Mouse (Mus musculus): ENCODE data around the gene Ccdc186. TPM values are rescaled to one million over a fixed set of nuclear protein-coding genes. Genes with fewer than 3 reads are reported as not detected.
"Not testable (repeated sequence)": the region's sequence is repeated elsewhere in the genome, so short reads cannot be mapped to it uniquely, and the experiment has no call there.

The Ccdc186 gene
- polyA plus RNA-seq, 2 experiments: 16.0 to 24.0 TPM

GRCm38 (mm10) chr19:56758311-56758710, 63.7 kb downstream of the Ccdc186 start:
- H3K9me3 ChIP-seq (ENCODE audit: control insufficient read depth, low read length): no peaks in the 10 kb centered on the region
- no peak overlapping the region for H3K4me3 ChIP-seq (replicated peaks; ENCODE audit: low read length)
- H3K36me3 ChIP-seq (ENCODE audit: control insufficient read depth, insufficient read depth, low read length): no peaks in the 10 kb centered on the region
- ATAC-seq (ENCODE audit: low FRiP score, low read depth): no peak
- no peak overlapping the region for H3K4me2 ChIP-seq (replicated peaks; ENCODE audit: low read depth, low read length, severe bottlenecking)
- DNase-seq (ENCODE audit: low spot score): no peak
- H3K27ac ChIP-seq (replicated peaks; ENCODE audit: low read depth, low read length): no peak overlapping the region
- 90% methylated on average over 2 of the region's 2 CpGs for WGBS
- no peaks in the 10 kb centered on the region for H3K4me1 ChIP-seq (ENCODE audit: control insufficient read depth, insufficient read depth, low read length)
- H3K27me3 ChIP-seq (ENCODE audit: control insufficient read depth, insufficient read depth, low read length): no peaks in the 10 kb centered on the region
- H3K9ac ChIP-seq (ENCODE audit: low read depth, low read length, severe bottlenecking): no peak overlapping the region
- TF ChIP-seq POLR2A (IDR thresholded peaks at IDR 0.05; ENCODE audit: borderline replicate concordance, extremely low read depth, insufficient read depth, insufficient read length): no peak

- Histone ChIP-seq H3K9ac (ENCODE audit: low read depth, low read length, severe bottlenecking) (no peak overlapping the region), H3K4me3 (replicated peaks; ENCODE audit: low read length) (no peak overlapping the region), H3K4me2 (replicated peaks; ENCODE audit: low read depth, low read length, severe bottlenecking) (no peak overlapping the region), H3K27me3 (ENCODE audit: control insufficient read depth, insufficient read depth, low read length) (no peaks in the 10 kb centered on the region), H3K27ac (replicated peaks; ENCODE audit: low read depth, low read length) (no peak overlapping the region), H3K36me3 (ENCODE audit: control insufficient read depth, insufficient read depth, low read length) (no peaks in the 10 kb centered on the region), H3K4me1 (ENCODE audit: control insufficient read depth, insufficient read depth, low read length) (no peaks in the 10 kb centered on the region), H3K9me3 (ENCODE audit: control insufficient read depth, low read length) (no peaks in the 10 kb centered on the region)
- ATAC-seq (ENCODE audit: low FRiP score, low read depth): no peak
- DNase-seq (ENCODE audit: low spot score): no peak
- WGBS: 81% methylated on average over 10 of the region's 10 CpGs
- no peak for TF ChIP-seq POLR2A (IDR thresholded peaks at IDR 0.05; ENCODE audit: borderline replicate concordance, extremely low read depth, insufficient read depth, insufficient read length)
These were observed 65.6 kb downstream of the Ccdc186 start for GRCm38 (mm10) chr19:56756412-56756811.

GRCm38 (mm10) chr19:56754456-56754855, 67.5 kb downstream of the Ccdc186 start:
- not testable (repeated sequence) for H3K36me3 ChIP-seq (ENCODE audit: control insufficient read depth, insufficient read depth, low read length); H3K4me2 ChIP-seq (replicated peaks; ENCODE audit: low read depth, low read length, severe bottlenecking); H3K9ac ChIP-seq (ENCODE audit: low read depth, low read length, severe bottlenecking); H3K27ac ChIP-seq (replicated peaks; ENCODE audit: low read depth, low read length); DNase-seq (ENCODE audit: low spot score); H3K4me1 ChIP-seq (ENCODE audit: control insufficient read depth, insufficient read depth, low read length); H3K4me3 ChIP-seq (replicated peaks; ENCODE audit: low read length); H3K27me3 ChIP-seq (ENCODE audit: control insufficient read depth, insufficient read depth, low read length); ATAC-seq (ENCODE audit: low FRiP score, low read depth); H3K9me3 ChIP-seq (ENCODE audit: control insufficient read depth, low read length)
- 94% methylated on average over 2 of the region's 2 CpGs for WGBS

GRCm38 (mm10) chr19:56750709-56751108, 71.3 kb downstream of the Ccdc186 start:
- no peaks in the 10 kb centered on the region for H3K9me3 ChIP-seq (ENCODE audit: control insufficient read depth, low read length)
- H3K36me3 ChIP-seq (ENCODE audit: control insufficient read depth, insufficient read depth, low read length): no peaks in the 10 kb centered on the region

GRCm38 (mm10) chr19:56749343-56749742, 72.6 kb downstream of the Ccdc186 start:
- WGBS: 18% methylated on average over 3 of the region's 3 CpGs
- TF ChIP-seq POLR2A (IDR thresholded peaks at IDR 0.05; ENCODE audit: borderline replicate concordance, extremely low read depth, insufficient read depth, insufficient read length): no peak

More at GRCm38 (mm10) chr19:56750709-56751108, 71.3 kb downstream of the Ccdc186 start:
- WGBS: 45% methylated on average over 4 of the region's 4 CpGs
- H3K4me1 ChIP-seq (ENCODE audit: control insufficient read depth, insufficient read depth, low read length): no peaks in the 10 kb centered on the region
- DNase-seq (ENCODE audit: low spot score): no peak
- no peak overlapping the region for H3K27ac ChIP-seq (replicated peaks; ENCODE audit: low read depth, low read length)
- H3K4me3 ChIP-seq (replicated peaks; ENCODE audit: low read length): no peak overlapping the region
- H3K9ac ChIP-seq (ENCODE audit: low read depth, low read length, severe bottlenecking): no peak overlapping the region
- ATAC-seq (ENCODE audit: low FRiP score, low read depth): no peak
- no peaks in the 10 kb centered on the region for H3K27me3 ChIP-seq (ENCODE audit: control insufficient read depth, insufficient read depth, low read length)
- no peak for TF ChIP-seq POLR2A (IDR thresholded peaks at IDR 0.05; ENCODE audit: borderline replicate concordance, extremely low read depth, insufficient read depth, insufficient read length)
- H3K4me2 ChIP-seq (replicated peaks; ENCODE audit: low read depth, low read length, severe bottlenecking): no peak overlapping the region

GRCm38 (mm10) chr19:56747878-56748277, 74.1 kb downstream of the Ccdc186 start:
- H3K36me3 ChIP-seq (ENCODE audit: control insufficient read depth, insufficient read depth, low read length): no peaks in the 10 kb centered on the region
- DNase-seq (ENCODE audit: low spot score) (no peak), ATAC-seq (ENCODE audit: low FRiP score, low read depth) (no peak)
- H3K9ac ChIP-seq (ENCODE audit: low read depth, low read length, severe bottlenecking): no peak overlapping the region
- 0 out of 2 replicates have a peak, but pooled peaks cover 2% of the 10 kb centered on the region for H3K4me1 ChIP-seq (ENCODE audit: control insufficient read depth, insufficient read depth, low read length)
- no peak overlapping the region for H3K27ac ChIP-seq (replicated peaks; ENCODE audit: low read depth, low read length)
- no peaks in the 10 kb centered on the region for H3K9me3 ChIP-seq (ENCODE audit: control insufficient read depth, low read length)
- H3K4me2 ChIP-seq (replicated peaks; ENCODE audit: low read depth, low read length, severe bottlenecking): no peak overlapping the region
- TF ChIP-seq POLR2A (IDR thresholded peaks at IDR 0.05; ENCODE audit: borderline replicate concordance, extremely low read depth, insufficient read depth, insufficient read length): no peak
- WGBS: 80% methylated on average over 10 of the region's 10 CpGs
- H3K27me3 ChIP-seq (ENCODE audit: control insufficient read depth, insufficient read depth, low read length): no peaks in the 10 kb centered on the region
- no peak overlapping the region for H3K4me3 ChIP-seq (replicated peaks; ENCODE audit: low read length)

More at GRCm38 (mm10) chr19:56749343-56749742, 72.6 kb downstream of the Ccdc186 start:
- Histone ChIP-seq H3K4me2 (replicated peaks; ENCODE audit: low read depth, low read length, severe bottlenecking) (no peak overlapping the region), H3K27ac (replicated peaks; ENCODE audit: low read depth, low read length) (no peak overlapping the region), H3K27me3 (ENCODE audit: control insufficient read depth, insufficient read depth, low read length) (no peaks in the 10 kb centered on the region), H3K4me3 (replicated peaks; ENCODE audit: low read length) (no peak overlapping the region), H3K9ac (ENCODE audit: low read depth, low read length, severe bottlenecking) (no peak overlapping the region), H3K4me1 (ENCODE audit: control insufficient read depth, insufficient read depth, low read length) (0 out of 2 replicates have a peak, but pooled peaks cover 2% of the 10 kb centered on the region), H3K9me3 (ENCODE audit: control insufficient read depth, low read length) (no peaks in the 10 kb centered on the region), H3K36me3 (ENCODE audit: control insufficient read depth, insufficient read depth, low read length) (no peaks in the 10 kb centered on the region)
- DNase-seq (ENCODE audit: low spot score): peak; percentile 38
- peak; percentile 53; the same call in 1 of the 2 replicates for ATAC-seq (ENCODE audit: low FRiP score, low read depth)

All from limb, embryonic 14.5 days (tissue).